Mouse (Mus musculus) E14TG2a.4 (cell line): ENCODE data around the gene Oxsm.
A peak's percentile ranks its signal among the peaks of the same experiment; 100 is the strongest.

Experiments used
- CTCF ChIP-seq: conservative IDR thresholded peaks from 2 replicates; pipeline ENCODE4 v1.5.1; 2014; ENCODE audit warnings: low read length
- NANOG ChIP-seq: IDR thresholded peaks from 2 replicates; pipeline ENCODE4 v1.6.1; 2014; ENCODE audit warnings: borderline replicate concordance, low read length, mixed read lengths

DNA sequence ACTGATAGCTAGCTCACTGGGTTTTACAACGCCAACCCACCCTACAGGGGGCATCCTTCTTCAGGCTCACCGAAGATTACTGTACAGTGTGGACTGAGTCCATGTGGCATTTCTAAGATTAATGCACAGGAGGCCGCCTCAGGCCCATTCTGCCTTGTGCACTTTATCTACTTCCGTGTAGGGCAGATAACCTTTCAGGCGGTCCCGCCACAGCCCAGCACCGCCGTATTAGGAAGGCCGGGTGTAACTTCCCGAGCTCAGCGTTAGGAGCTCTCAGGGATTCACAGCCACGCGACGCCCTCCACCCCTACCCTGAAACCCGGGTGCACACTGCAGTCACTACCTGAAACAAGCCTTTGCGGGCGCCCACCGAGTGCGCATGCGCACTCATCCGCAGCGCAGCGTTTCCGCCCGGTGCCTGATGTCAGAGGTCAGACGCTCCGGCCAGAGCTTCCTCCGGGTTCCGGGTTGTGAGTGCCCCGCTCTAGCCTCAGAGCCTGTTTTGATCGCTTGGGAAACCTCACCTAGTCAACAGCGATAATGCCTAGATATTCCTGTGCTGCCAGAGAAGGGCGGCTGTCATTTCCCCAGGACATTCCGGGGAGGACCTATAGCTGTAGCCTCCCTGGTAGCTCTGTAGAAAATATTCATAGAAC lies 6.5 kb downstream of the Oxsm start:
- TF ChIP-seq CTCF (0 out of 2 replicates have a peak, but pooled peaks have one; percentile 4), NANOG (no peak)
